Mouse (Mus musculus) heart, postnatal 0 days (tissue): ENCODE measurements at regions not wholly inside any gene's neighbourhood (a gene's known extent, or its start where the extent isn't known, plus 50 kb on each side); places are given as distances from the start of the nearest gene placed in this dataset.

Experiments
- CTCF ChIP-seq: IDR thresholded peaks from 2 replicates; pipeline ENCODE4 v1.5.1; 2016; ENCODE audit warnings: antibody characterized with exemption, control low read depth, low read depth
- EP300 ChIP-seq: IDR thresholded peaks from 2 replicates; pipeline ENCODE4 v1.6.1; 2016; ENCODE audit warnings: antibody characterized with exemption, low read depth

DNA sequence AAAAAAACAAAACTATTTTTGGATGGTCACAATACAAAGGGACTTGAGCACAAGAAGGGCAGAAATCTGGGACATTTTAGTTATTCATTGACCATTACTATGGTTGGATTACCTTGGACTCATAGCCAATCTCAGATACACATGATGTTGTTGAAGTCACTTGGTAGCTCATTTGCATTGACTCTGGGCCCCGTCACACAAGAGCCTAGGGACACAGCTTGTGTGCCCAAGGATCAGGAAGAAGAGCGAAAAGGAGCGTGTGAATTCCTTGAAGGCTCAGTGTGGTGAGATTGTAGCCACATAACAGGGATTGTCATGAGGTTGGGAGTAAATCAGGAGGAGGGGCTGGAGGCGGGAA is 170.0 kb upstream of the Runx1 start:
- TF ChIP-seq CTCF = no peak
- no peak for TF ChIP-seq EP300
